Mouse (Mus musculus) embryo, embryonic 9.5 days (tissue): ENCODE results near the gene Cnot11.
A peak's percentile ranks its signal among the peaks of the same experiment; 100 is the strongest.

Experiments
- DNase-seq: peaks from one replicate; pipeline ENCODE4 v3.0.0-alpha.2; 2017; ENCODE audit errors: extremely low spot score

The Cnot11 gene

DNA sequence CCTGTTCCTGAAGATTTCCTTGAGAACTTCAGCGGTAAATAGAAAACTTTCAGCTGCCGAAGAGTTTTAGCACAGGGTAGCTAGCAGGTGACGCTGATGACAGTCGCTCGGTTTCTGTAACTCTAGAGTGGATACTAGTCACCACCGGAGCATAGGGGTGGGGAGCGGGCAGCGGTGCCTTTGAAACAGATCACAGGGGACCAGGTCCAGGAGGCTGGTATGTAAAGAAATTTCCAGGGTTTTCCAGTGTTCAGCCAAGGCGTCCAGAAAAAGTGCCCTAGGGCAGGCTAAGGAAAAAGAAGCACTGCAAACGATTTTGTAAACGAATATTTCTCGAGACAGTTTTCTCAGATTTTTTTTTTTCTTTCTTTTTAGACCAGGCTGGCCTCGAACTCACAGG is at the start of gene Cnot11:
Cnot11 (plus strand) TSS at position 162 of the 400 bp plus-strand sequence.
- DNase-seq, result no peak

- no peak for DNase-seq
Measured at GRCm38 (mm10) chr1:39487370-39487769, 47.4 kb upstream of the Cnot11 start.

DNA sequence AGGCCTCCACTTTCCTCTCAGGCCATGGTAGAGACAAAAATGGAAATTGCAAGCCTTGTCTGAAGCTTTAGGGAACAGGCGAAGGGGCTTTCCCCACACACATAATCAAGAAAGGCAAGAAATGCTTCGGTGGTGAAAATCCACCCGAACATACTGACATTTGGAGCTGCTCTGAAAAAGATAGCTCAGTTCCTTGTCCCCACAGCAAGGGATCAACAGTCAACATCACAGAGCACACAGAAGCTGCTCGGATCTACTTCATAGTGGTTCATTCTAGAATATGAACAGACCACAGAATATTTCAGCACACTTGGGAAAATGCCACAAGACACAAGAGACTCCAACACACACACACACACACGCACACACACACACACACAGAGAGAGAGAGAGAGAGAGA is 41.6 kb upstream of the Cnot11 start:
- DNase-seq, result no peak

GRCm38 (mm10) chr1:39493664-39494063 is 41.1 kb upstream of the Cnot11 start:
- no peak for DNase-seq

DNA sequence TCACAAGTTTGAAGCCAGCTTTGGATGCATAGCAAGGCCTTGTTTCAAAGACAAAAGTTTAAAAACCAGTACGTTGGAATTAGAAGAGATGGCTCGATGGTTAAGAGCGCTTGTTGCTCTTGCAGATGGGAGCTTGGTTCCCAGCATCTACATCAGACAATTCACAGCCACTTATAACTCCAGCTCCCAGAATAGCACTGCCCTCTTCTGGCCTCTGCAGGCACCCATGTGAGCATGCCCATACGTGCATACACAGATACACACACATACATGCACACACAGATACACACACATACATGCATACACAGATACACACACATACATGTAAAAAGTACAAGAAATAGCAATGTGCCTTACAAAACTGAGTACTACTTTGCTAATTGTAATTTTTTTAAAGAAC is 37.8 kb upstream of the Cnot11 start:
- no peak for DNase-seq

DNA sequence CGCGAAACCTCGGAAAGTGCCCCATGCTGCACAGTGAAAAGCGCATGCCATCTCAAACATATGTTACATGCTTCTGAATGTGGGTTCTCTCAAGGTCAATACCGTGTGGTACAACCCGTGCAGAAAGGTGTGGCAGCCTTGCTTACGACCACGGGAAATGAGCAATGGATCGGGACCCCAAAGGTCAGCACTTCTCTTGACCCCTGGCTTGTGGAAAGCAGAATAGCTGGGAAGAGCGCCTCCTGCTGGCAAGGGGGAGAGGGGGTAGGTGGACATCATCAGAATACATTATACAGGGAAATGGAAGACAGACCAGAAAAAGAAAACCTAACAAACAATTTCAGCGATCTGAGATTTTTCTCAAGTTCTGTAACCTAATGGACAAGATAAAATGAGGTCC is 37.0 kb upstream of the Cnot11 start:
- DNase-seq, result no peak

- DNase-seq, result no peak
Measured at GRCm38 (mm10) chr1:39499485-39499941, 35.3 kb upstream of the Cnot11 start.

GRCm38 (mm10) chr1:39502817-39503633 is 31.8 kb upstream of the Cnot11 start:
- DNase-seq, result no peak

- no peak for DNase-seq
Measured at GRCm38 (mm10) chr1:39504261-39504660, 30.5 kb upstream of the Cnot11 start.

DNA sequence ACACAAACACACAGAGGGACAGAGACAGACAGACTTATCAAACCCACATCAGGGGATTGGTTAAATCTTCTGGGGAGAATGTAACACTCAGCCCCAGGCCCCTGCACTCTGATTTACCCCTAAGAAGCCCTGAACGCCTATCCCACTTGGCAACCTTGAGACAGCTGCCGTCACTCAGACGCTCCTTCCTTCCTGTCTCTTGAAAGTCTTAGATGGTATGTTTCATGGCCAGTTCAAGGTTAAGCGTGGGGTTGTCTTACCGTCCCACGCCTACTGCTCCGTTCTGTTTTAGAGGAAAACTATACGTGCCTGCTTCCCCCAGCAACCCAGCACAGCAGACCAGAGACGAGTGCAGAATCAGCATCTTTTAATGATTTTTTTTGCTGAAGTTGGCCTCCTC is 29.2 kb upstream of the Cnot11 start:
- no peak for DNase-seq

GRCm38 (mm10) chr1:39511775-39512174 is 23.0 kb upstream of the Cnot11 start:
- DNase-seq, result no peak

- no peak for DNase-seq
Measured at GRCm38 (mm10) chr1:39512183-39512582, 22.6 kb upstream of the Cnot11 start.

DNA sequence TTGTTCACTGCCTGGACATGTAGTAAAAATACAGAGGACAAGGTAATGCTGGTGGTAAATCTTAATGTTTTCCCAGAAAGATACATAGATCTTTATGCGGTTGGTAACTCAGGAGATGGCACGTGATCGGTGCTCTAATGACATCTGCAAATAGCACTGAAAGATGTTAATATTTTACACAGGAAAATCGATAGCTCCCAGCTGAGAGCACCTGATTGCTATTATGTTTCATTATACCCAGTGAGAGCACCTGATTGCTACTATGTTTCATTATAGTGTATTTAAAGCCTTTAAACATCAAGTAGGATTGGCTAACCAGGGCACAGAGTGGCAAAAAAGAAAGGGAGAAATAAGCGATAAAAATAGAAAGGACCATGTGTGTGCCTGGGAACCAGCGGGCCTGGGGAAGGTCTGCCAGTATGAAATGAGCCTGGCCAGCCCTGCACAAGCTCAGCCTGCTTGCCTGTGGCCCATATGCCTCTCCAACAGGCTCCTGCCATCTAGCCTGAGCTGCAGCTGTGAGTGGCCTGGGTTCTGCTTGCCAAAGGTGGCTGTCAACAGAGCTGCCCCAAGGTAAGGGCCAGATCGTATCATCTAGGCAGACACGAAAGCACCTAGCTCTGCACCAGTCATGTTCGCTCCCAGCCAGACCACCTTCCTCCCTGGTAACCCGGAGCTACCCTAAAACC is 19.3 kb upstream of the Cnot11 start:
- no peak for DNase-seq

DNA sequence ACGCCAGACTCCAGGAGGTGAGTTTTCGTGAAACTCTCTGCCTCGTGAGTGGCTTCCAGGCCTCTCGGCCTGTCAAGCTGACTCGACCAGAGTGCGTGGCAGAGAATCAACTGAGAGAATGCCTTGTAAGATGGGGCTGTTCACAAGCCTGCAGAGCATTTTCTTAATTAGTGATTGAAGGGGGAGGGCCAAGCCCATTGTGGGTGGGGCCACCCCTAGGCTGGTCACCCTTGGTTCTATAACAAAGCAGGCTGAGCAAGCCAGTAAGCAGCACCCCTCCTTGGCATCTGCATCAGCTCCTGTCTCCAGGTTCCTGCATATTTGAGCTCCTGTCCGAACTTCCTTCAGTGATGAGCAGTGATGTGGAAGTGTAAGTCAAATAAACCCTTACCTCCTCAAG is 13.5 kb upstream of the Cnot11 start:
- DNase-seq, result no peak

DNA sequence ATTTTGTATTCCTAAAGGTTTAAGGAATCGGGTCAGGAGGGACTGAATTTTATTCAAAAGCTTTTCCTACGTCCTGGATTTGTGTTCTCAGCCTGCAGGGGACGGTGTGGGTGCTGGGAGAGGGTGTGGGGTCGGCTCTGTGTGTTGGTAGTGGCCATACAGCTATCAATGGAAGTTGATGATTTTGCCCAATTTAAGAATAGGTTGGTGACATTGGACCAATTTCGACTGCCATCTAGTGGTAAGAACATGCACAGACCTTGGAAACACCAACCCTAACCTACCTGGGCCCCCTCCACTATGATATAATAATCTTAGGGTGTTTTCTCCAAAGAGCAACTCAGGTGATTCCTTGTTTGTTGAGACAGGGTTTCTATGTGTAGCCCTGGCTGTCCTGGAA is 12.3 kb upstream of the Cnot11 start:
- no peak for DNase-seq

- DNase-seq, result no peak
Measured at GRCm38 (mm10) chr1:39525763-39526162, 9.0 kb upstream of the Cnot11 start.

DNA sequence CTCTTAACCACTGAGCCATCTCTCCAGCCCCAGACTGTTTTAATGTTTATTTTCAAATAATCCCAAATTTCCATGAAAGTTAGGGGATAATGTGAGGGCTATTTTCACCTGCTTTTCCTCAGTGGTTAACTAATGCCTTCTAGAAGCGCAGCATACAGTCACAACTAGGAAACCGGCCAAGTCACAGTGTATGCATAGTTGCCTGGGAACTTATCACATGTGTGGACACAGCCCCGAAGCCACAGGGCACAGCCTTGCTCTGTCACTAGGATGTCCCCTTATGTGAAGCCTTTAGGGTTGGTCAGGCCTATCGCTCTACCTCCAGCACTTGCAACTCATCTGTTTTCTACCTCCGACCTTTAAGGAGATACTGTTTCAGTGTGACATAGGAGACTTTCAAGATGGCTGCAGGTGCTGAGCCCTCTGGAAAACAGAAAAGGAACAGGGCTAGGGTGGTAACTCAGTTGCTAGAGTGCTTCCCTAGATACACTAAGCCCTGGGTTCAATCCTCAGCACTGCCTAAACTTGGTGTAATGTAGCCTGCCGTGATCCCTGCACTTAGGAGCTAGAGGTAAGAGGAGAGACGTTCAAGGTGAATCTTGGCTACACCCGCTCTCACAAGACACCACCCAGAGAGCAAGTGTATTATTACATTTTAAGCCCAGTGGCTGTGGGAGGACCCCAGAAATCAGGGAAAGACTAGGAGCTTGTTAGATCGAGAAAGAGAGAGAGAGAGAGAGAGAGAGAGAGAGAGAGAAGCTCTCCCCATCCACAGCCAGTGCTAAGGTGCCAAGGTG is 8.2 kb upstream of the Cnot11 start:
- no peak for DNase-seq

GRCm38 (mm10) chr1:39527432-39527831 is 7.4 kb upstream of the Cnot11 start:
- DNase-seq, result peak; percentile 66

- no peak for DNase-seq
Measured at GRCm38 (mm10) chr1:39528319-39528718, 6.5 kb upstream of the Cnot11 start.

GRCm38 (mm10) chr1:39530258-39530943 is 4.4 kb upstream of the Cnot11 start:
- peak; percentile 71 for DNase-seq

DNA sequence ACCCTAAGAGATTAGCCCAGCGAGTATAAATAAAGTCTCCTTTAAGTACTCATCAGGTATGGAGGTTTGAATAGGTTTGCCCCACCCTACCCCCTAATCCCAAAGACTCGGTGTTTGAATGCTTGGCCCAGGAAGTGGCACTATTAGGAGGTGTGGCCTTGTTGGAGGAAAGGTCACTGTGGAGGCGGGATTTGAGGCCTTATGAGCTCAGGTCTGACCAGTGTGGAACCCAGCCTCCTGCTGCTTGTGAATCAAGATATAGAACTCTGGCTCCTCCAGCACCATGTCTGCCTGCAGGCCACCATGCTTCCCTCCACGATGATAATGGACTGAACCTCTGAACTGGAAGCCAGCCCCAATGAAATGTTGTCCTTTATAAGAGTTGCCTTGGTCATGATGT is 3.8 kb upstream of the Cnot11 start:
- no peak for DNase-seq

DNA sequence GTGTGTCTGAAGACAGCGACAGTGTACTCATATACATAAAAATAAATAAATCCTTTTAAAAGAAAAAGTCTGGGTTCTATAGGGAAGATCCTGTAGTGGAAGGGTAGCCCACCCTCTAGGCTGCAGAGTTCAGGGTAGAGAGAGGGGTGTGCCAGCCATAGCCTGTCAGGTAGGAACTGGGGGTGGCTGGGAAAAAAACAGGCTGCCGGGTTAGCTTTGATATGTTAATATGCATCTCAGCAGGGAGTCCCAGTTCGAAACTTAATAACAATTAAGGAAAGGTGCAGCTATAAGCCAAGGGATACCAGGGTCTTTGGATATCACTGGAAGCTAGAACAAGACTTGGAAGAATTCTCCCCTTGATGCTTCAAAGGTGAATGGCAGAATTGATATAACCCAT is 875 bp upstream of the Cnot11 start:
- no peak for DNase-seq
